Mouse (Mus musculus): ENCODE measurements at regions not wholly inside any gene's neighbourhood (a gene's known extent, or its start where the extent isn't known, plus 50 kb on each side); places are given as distances from the start of the nearest gene placed in this dataset.

DNA sequence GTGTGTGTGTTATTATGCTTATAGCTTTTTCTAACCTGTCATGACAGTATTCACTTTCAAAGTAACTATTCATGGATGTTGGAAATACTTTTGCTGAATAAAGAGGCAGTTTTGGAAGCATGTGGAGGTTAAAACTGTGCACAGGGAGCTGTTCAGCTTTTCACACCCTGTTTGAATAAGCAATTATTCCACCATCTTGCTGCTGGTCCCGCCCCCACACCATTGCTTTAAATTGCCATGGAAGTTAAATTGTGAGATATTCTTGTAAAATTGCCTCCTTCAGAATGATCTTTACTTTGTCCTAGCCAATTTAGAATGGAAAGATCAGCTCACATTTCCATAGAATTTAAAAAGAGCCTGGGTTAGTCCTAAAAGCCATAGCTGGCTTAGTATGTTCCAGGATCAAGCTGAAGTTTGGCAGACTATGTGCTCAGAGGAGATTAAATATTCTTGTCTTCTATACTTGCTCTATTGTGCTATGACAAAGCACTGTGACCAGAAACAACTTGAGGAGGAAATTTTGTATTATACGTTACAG is 328.4 kb upstream of the Agtr1b start:
- DNase-seq (ENCODE audit: low spot score in 2 of 2), result no peak

DNA sequence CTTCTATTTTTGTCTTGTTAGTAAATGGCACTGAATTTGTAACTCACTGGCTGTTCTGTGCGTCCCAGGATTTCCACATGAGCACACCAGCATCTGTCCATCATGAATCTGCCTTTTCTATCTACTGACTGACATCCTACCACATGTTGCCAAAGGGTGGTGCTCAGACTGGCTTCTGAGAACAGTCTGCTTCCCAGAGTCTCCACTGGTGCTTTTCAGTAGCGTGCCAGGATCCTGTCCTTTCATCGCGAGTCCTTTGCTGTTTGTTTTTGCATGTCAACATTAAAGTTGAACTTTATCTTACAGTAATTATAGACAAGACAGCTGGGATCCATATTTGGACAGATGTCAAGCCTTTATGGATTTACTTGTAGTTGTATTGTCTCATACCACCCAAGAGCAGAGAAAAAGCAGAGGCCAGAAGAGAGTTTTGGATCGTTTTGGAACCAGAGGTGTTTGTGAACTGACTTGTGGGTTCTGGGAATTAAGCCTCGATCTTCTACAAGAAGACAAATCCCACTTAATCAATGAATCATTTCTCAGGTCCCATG is 314.0 kb upstream of the Agtr1b start:
- no peak for DNase-seq (ENCODE audit: low spot score in 2 of 2)

DNA sequence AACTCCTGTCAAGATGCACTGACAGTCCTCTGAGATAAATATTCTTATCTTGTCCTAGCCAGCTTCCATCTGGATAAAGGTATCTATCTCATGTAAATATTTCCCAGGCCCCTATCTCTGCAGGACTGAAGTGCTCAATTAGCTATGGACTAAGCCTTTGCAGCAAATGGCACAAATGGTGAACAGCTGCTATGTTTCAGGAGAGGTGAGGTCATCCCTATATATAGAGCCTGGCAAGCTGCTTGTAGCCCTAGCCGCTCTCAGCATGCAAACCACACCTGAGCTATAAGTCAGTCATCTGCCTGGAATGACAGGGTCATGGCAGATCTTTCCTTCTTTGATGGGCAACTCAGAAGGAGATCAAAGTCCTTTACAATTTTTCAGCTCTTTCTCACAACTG is 294.9 kb upstream of the Agtr1b start:
- DNase-seq (ENCODE audit: low spot score in 2 of 2), result no peak

DNA sequence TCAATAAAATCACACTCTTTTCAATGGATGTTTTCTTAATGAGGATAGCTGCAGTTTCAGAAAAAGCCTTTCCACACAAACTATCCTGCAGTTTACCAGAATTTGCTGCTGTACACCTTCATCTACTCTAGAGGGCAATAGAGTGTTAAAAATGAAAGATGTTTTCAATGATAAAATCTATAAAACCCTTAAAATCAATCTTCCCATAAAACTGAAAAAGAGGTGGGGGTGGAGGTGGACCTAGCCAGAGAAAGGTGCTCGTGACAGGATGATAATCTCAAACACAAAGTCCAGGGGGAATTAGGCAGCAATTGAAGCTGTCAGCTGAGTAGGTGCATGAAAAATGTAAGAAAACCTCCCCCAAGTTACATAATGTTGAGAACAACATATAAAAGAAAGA is 288.4 kb upstream of the Agtr1b start:
- no peak for DNase-seq (ENCODE audit: low spot score in 2 of 2)

All from adrenal gland, adult 18-20 months (tissue).